Mouse (Mus musculus): ENCODE data around the gene Ptges2.

- TF ChIP-seq CTCF (IDR thresholded peaks at IDR 0.05; ENCODE audit: borderline replicate concordance, extremely low read depth, insufficient read depth, insufficient read length) (no peak), POLR2A (IDR thresholded peaks at IDR 0.05; ENCODE audit: borderline replicate concordance, extremely low read depth, insufficient read depth, insufficient read length, poor library complexity, severe bottlenecking) (no peak)
Observed at GRCm38 (mm10) chr2:32376963-32377362, 18.7 kb upstream of the Ptges2 start.

Measured in brain, embryonic 14.5 days (tissue).